Mouse (Mus musculus) heart, embryonic 16.5 days (tissue): ENCODE data around the gene Gm13288. TPM values are rescaled to one million over a fixed set of nuclear protein-coding genes. Genes with fewer than 3 reads are reported as not detected.
"Not testable (repeated sequence)": the region's sequence is repeated elsewhere in the genome, so short reads cannot be mapped to it uniquely, and the experiment has no call there.

Experiments used
- ATAC-seq: fragments of 200-750 bp; cut with Nextera tagmentation; replicated peaks from 2 replicates; pipeline ENCODE4 v1.8.0; 2017; ENCODE audit warnings: moderate number of reproducible peaks; ENCODE audit not compliant: insufficient read depth, low FRiP score; ENCODE audit errors: extremely low read depth
- H3K27ac ChIP-seq: fragments of 300-500 bp; sonication (generic); 2 replicates; pipeline ENCODE4 v1.5.1; 2014; ENCODE audit warnings: mild to moderate bottlenecking, low read length, control low read depth, moderate library complexity
- H3K27me3 ChIP-seq: fragments of 300-500 bp; sonication (generic); 2 replicates; pipeline ENCODE4 v1.6.1; 2014; ENCODE audit warnings: low read length, mixed read lengths; ENCODE audit not compliant: control insufficient read depth, insufficient read depth
- H3K36me3 ChIP-seq: fragments of 300-500 bp; sonication (generic); 2 replicates; pipeline ENCODE4 v1.6.1; 2014; ENCODE audit not compliant: control insufficient read depth, insufficient read depth
- H3K4me1 ChIP-seq: fragments of 300-500 bp; sonication (generic); 2 replicates; pipeline ENCODE4 v1.6.1; 2014; ENCODE audit warnings: low read length, mixed read lengths; ENCODE audit not compliant: control insufficient read depth, insufficient read depth
- H3K4me2 ChIP-seq: fragments of 300-500 bp; sonication (generic); 2 replicates; pipeline ENCODE4 v1.6.1; 2014; ENCODE audit warnings: low read depth, mild to moderate bottlenecking, control low read depth, low read length
- H3K4me3 ChIP-seq: fragments of 300-500 bp; sonication (generic); 2 replicates; pipeline ENCODE4 v1.5.1; 2014; ENCODE audit warnings: mild to moderate bottlenecking, control low read depth, low read length
- H3K9ac ChIP-seq: fragments of 300-500 bp; sonication (generic); 2 replicates; pipeline ENCODE4 v1.6.1; 2014; ENCODE audit warnings: low read length, control low read depth
- H3K9me3 ChIP-seq: fragments of 300-500 bp; sonication (generic); replicated peaks from 2 replicates; pipeline ENCODE4 v1.6.1; 2016; ENCODE audit warnings: low read length; ENCODE audit not compliant: control insufficient read depth
- WGBS: fragments of 180-500 bp; shearing (Covaris S2); extraction: QIAGEN DNeasy Blood & Tissue Kit; methylation state at CpG from one replicate; pipeline ENCODE4 v1.1.7; 2014; 5-methylcytosine and 5-hydroxymethylcytosine counted together
- polyA plus RNA-seq: library from polyadenylated mRNA; unstranded; fragments of >200 nt; fragmentation: Nextera tagmentation; extraction: Ambion mirVana; gene quantifications from 2 replicates; pipeline ENCODE4 v1.2.1, GENCODE M21; 2015

Gene Gm13288
- polyA plus RNA-seq, 1 experiment from 2014 or later = not detected

- ATAC-seq = not testable (repeated sequence)
Measured at GRCm38 (mm10) chr4:88827116-88827515, 21.8 kb downstream of the Gm13288 start, which contains the start of gene Ifna6. Gene Ifna6, plus strand, starts transcription at chr4:88827416.

GRCm38 (mm10) chr4:88830523-88830922, 25.2 kb downstream of the Gm13288 start:
- Histone ChIP-seq H3K9me3 (no peaks in the 10 kb centered on the region), H3K27me3 (no peaks in the 10 kb centered on the region), H3K4me3 (no peak overlapping the region), H3K9ac (no peak overlapping the region), H3K4me1 (no peaks in the 10 kb centered on the region), H3K36me3 (no peaks in the 10 kb centered on the region), H3K27ac (no peak overlapping the region), H3K4me2 (no peak overlapping the region)
- ATAC-seq = no peak
- WGBS = 15% methylated on average over 4 of the region's 4 CpGs

More at GRCm38 (mm10) chr4:88827116-88827515, 21.8 kb downstream of the Gm13288 start, which contains the start of gene Ifna6:
- not testable (repeated sequence) for H3K9me3 ChIP-seq, H3K4me2 ChIP-seq, H3K36me3 ChIP-seq, H3K9ac ChIP-seq, H3K27ac ChIP-seq, H3K4me3 ChIP-seq, H3K4me1 ChIP-seq, H3K27me3 ChIP-seq

- not testable (repeated sequence) for H3K27ac ChIP-seq, H3K4me2 ChIP-seq, H3K27me3 ChIP-seq, H3K4me1 ChIP-seq, H3K9ac ChIP-seq, ATAC-seq, H3K9me3 ChIP-seq, H3K36me3 ChIP-seq, H3K4me3 ChIP-seq
- 70% methylated on average over 1 of the region's 1 CpGs for WGBS
Measured at GRCm38 (mm10) chr4:88835225-88835624, 29.9 kb downstream of the Gm13288 start, which contains the start of gene Ifna5. Gene Ifna5, plus strand, starts transcription at chr4:88835525.

GRCm38 (mm10) chr4:88838828-88839227, 33.5 kb downstream of the Gm13288 start:
- no peaks in the 10 kb centered on the region for H3K27me3 ChIP-seq
- no peaks in the 10 kb centered on the region for H3K4me1 ChIP-seq
- ATAC-seq = no peak
- H3K9me3 ChIP-seq = no peaks in the 10 kb centered on the region
- H3K4me2 ChIP-seq = no peak overlapping the region
- no peaks in the 10 kb centered on the region for H3K36me3 ChIP-seq
- H3K9ac ChIP-seq = no peak overlapping the region
- H3K27ac ChIP-seq = no peak overlapping the region
- no peak overlapping the region for H3K4me3 ChIP-seq
- WGBS = 30% methylated on average over 3 of the region's 3 CpGs

GRCm38 (mm10) chr4:88840058-88840457, 34.7 kb downstream of the Gm13288 start:
- no peak for ATAC-seq
- Histone ChIP-seq H3K27me3 (no peaks in the 10 kb centered on the region), H3K4me1 (no peaks in the 10 kb centered on the region), H3K9ac (no peak overlapping the region), H3K4me2 (no peak overlapping the region), H3K36me3 (no peaks in the 10 kb centered on the region), H3K27ac (no peak overlapping the region), H3K4me3 (no peak overlapping the region), H3K9me3 (no peaks in the 10 kb centered on the region)
- WGBS = 48% methylated on average over 3 of the region's 3 CpGs

- no peak within 1 kb of the TSS for H3K4me3 ChIP-seq
- H3K27ac ChIP-seq = no peak within 1 kb of the TSS
- H3K9me3 ChIP-seq = no peaks in the 10 kb centered on the region
- H3K9ac ChIP-seq = no peak within 1 kb of the TSS
- WGBS = 44% methylated on average over 2 of the region's 2 CpGs
- H3K27me3 ChIP-seq = no peaks in the 10 kb centered on the region
- H3K4me2 ChIP-seq = no peak within 1 kb of the TSS
- H3K36me3 ChIP-seq = no peaks in the 10 kb centered on the region
- H3K4me1 ChIP-seq = no peaks in the 10 kb centered on the region
- no peak for ATAC-seq
Measured at GRCm38 (mm10) chr4:88841438-88841911, 36.1 kb downstream of the Gm13288 start, which contains the start of gene Ifna4. Gene Ifna4, plus strand, starts transcription at chr4:88841861.

- Histone ChIP-seq H3K4me3 (no peak overlapping the region), H3K27ac (no peak overlapping the region), H3K27me3 (no peaks in the 10 kb centered on the region), H3K4me2 (no peak overlapping the region), H3K36me3 (no peaks in the 10 kb centered on the region), H3K9ac (no peak overlapping the region), H3K4me1 (no peaks in the 10 kb centered on the region), H3K9me3 (no peaks in the 10 kb centered on the region)
- WGBS = 31% methylated on average over 2 of the region's 2 CpGs
- no peak for ATAC-seq
Measured at GRCm38 (mm10) chr4:88845334-88845733, 40.0 kb downstream of the Gm13288 start.

- WGBS = 75% methylated on average over 1 of the region's 1 CpGs
- H3K9me3 ChIP-seq = no peaks in the 10 kb centered on the region
Measured at GRCm38 (mm10) chr4:88849698-88850097, 44.4 kb downstream of the Gm13288 start, which contains the start of gene Ifna1. Gene Ifna1, plus strand, starts transcription at chr4:88850087.

GRCm38 (mm10) chr4:88851026-88851763, 45.9 kb downstream of the Gm13288 start:
- Histone ChIP-seq H3K9me3 (no peaks in the 10 kb centered on the region), H3K27ac (no peak overlapping the region), H3K36me3 (no peaks in the 10 kb centered on the region), H3K9ac (no peak overlapping the region), H3K27me3 (no peaks in the 10 kb centered on the region), H3K4me1 (no peaks in the 10 kb centered on the region), H3K4me2 (no peak overlapping the region), H3K4me3 (no peak overlapping the region)
- ATAC-seq = no peak
- 62% methylated on average over 4 of the region's 4 CpGs for WGBS

More at GRCm38 (mm10) chr4:88849698-88850097, 44.4 kb downstream of the Gm13288 start, which contains the start of gene Ifna1:
- no peak for ATAC-seq
- Histone ChIP-seq H3K4me3 (no peak within 1 kb of the TSS), H3K4me2 (no peak within 1 kb of the TSS), H3K9ac (no peak within 1 kb of the TSS), H3K36me3 (no peaks in the 10 kb centered on the region), H3K27ac (no peak within 1 kb of the TSS), H3K27me3 (no peaks in the 10 kb centered on the region), H3K4me1 (no peaks in the 10 kb centered on the region)
